Mouse (Mus musculus) 3T3-L1 (cell line): Measurements from ENCODE around the gene Aqp11.
A peak's percentile ranks its signal among the peaks of the same experiment; 100 is the strongest.

Experiments
- DNase-seq: peaks from one replicate; pipeline ENCODE4 v3.0.0-alpha.2; 2015; ENCODE audit warnings: low read depth, low spot score

The Aqp11 gene

DNA sequence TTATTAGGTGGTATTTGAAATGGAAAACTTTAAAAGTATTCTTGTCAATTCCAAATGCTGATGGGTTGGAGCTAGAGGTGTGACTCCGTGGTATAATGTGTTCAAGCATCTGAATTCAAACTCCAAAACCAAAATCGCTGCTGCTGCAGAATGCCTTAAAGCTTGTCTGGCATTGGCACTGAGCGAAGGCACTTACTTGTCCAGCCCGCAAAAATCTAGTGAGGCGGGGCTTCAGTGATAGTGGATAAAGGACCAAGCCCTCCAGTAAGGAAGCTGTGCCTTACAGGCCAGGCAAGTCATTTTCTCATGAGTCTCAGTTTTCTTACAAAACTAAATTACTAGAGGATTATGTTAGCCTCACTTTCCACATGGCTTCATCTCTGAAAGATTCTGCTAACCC is 30.3 kb downstream of the Aqp11 start:
- no peak for DNase-seq

DNA sequence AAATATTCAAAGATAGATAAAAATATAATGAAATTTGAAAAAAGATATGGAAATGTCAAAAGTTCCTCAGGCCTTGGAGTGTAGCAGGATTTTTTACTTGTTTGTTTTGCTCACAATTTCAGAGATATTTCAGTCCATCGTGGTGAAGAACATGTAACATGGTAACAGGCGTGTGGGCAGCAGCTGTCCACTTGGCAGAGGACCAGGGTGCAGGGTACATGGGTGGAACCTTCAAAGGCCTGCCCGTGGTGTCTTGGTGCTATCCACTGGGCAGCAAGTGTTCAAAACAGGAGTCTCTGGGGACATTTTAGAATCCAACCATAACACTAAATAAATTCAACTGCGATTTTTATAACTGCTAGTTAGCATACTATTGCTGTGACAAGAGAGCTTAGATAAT is 31.0 kb downstream of the Aqp11 start:
- DNase-seq: no peak

DNA sequence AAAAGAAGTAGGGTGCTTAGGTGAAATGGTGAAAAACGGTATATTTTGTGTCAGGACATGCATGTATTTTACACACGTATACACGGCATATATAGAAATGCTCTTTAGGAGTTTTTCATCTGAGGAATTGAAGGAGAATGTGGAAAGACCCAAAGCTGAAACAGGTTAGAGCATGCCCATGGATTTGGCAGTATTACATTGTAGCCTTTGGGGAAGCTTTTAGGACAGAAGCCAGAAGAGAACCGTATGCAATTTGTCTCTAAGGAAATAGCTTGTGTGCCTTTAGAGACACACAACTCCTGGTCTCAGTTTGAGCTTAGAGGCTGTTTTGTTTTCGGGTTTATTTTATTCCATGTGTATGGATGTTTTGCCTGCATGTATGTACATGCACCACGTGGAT is 37.0 kb downstream of the Aqp11 start:
- DNase-seq: no peak

DNA sequence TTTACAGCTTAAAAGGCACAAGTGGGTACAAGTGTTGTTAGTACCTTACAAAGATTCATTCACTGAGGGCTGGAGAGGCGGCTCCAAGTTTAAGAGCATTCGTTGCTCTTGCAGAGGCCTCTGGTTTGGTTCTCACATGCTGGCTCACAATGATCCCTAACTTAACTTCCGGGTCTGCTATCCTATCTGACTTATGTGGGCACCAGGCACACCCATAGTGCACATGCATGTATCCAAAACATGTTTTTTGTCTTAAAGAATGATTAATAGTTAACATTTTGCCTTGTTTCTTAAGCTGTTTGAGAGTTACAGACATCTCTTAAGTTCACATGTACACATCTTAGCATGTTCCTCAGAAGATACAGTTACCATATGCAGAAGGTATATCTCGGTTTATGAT is 37.9 kb downstream of the Aqp11 start:
- DNase-seq: no peak

DNA sequence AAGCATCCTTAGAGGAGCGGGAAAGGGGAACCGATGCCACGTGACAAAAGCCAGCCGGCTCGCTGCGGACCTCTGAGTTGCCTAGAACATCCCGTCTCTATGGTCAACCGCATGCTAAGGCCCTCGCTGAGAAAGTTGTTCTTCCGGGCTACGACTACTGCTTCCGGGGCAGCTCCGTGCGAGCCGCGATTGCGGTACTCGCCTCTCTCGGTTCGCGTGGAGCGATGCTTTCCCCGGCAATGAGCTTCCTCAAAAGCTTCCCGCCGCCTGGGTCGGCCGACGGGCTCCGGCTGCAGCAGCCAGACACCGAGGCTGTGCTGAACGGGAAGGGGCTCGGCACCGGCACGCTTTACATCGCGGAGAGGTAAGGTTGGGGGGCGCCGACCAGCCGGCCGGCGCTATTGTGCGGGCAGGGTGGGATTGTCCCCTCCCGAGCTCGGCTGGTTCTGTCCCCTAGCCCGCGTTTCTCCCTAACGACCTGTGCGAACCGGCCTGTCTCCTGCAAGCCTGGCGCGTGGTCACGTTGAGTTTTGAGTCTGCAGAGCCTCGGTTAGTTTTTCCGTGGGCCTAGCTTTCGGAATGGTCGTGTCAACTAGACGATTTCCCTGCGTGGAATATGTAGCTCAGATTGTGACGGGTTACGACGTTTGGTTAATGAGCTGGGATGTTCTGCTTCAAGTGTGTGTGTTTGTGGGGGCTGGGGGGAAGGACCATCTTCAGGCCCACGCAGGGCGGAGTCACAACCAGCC is 41.4 kb downstream of the Aqp11 start, which contains the start of gene Clns1a:
Gene Clns1a, plus strand, starts transcription at position 129 of the 749 bp plus-strand sequence.
- peak; percentile 91 for DNase-seq

DNA sequence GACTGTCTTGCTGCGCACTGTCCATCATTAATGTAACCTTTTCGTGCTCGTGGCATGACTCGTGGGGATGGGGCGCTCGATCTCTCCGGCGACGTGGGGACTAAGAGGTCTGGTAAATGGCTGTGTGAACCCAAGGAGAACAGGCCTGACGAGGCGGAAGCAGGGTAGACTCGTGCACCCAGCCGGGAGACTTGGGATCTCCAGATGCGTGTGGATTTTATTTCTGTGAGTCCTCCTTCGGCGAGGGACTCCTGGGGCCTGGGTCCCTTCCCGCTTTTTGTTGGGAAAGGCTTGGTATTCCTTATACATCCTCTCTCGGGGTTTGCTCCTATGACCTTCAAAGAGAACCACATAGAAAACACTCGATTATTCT is 42.0 kb downstream of the Aqp11 start:
- DNase-seq: no peak

DNA sequence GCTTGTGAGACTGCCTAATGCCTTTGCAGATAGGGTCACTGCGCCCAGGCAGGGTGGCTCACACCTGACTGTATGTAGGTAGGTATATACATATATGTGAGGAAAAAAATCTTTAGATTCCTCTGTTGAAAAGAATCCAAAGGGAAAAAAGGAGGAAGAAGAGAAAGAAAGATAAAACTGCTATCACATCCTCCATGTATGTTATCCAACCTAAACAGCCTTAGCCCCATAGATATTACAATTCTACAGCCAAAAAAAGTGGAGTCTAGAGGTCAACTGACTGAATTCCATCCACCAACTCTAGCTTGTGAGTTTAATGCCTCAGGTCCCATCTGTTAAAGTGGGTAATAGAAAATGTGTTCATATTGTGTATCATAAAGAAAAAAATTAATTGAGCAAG is 42.6 kb downstream of the Aqp11 start:
- peak; percentile 3 for DNase-seq

DNA sequence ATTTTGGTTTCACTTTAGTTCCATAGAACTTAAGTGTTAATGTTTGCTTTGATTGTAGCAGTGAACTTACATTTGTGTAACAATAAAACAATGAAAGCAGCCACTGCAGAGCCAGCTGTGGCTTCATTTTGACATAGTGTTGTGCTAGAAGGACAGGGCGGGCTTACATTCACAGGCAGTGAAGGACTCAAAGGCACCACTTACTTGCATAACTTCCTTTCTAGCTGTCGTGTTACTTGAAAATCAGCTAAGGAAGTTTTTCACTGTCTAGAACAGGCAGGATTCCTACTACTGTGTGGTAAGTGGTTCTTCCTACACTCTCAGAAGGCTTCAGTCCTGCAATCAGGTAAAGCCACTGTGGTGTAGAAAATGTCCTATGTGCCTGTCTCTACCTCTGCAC is 50.3 kb downstream of the Aqp11 start:
- DNase-seq: no peak

DNA sequence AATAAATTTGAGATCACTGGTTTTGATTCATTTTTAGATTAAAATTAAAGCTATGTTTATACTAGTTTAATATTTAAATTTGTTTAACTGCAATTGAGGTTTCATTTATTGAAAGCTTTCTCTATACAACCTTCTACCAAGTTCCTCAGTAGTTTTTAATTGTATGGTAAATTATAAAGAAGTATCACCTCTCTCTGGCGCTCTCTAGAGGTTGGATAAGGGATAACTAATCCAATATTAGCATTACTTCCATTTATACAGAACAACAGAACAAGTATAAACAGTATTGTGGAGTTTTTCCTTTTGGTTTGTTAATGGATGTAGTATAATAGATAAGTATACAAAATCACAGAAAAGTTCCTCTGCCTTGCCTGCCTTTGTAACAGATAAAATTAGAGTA is 58.9 kb downstream of the Aqp11 start:
- DNase-seq: peak; percentile 55
